Mouse (Mus musculus): ENCODE data around the gene Ccdc116. TPM values are rescaled to one million over a fixed set of nuclear protein-coding genes. Genes with fewer than 3 reads are reported as not detected.

The Ccdc116 gene
- polyA plus RNA-seq, 1 experiment from 2014 or later = 0.91 TPM

- H3K27me3 ChIP-seq (ENCODE audit: control insufficient read depth, insufficient read depth, low read length) = no peaks in the 10 kb centered on the region
- no peaks in the 10 kb centered on the region for H3K9me3 ChIP-seq (ENCODE audit: control insufficient read depth, low read length)
- H3K4me2 ChIP-seq (replicated peaks; ENCODE audit: low read depth, low read length) = no peak overlapping the region
- WGBS = 87% methylated on average over 15 of the region's 15 CpGs
- no peak overlapping the region for H3K4me3 ChIP-seq (ENCODE audit: low read length)
- H3K36me3 ChIP-seq (ENCODE audit: control insufficient read depth, insufficient read depth, low read length) = no peaks in the 10 kb centered on the region
- H3K9ac ChIP-seq (ENCODE audit: low read depth, low read length) = no peak overlapping the region
- no peaks in the 10 kb centered on the region for H3K4me1 ChIP-seq (ENCODE audit: control insufficient read depth, insufficient read depth, low read length)
- H3K27ac ChIP-seq (ENCODE audit: low read depth, low read length) = no peak overlapping the region
- ATAC-seq (ENCODE audit: low FRiP score, low TSS enrichment) = no peak
These were observed 9.7 kb downstream of the Ccdc116 start for GRCm38 (mm10) chr16:17137355-17137754.

GRCm38 (mm10) chr16:17132906-17133200 lies 14.2 kb downstream of the Ccdc116 start:
- Histone ChIP-seq H3K27ac (ENCODE audit: low read depth, low read length) (no peak overlapping the region), H3K27me3 (ENCODE audit: control insufficient read depth, insufficient read depth, low read length) (no peaks in the 10 kb centered on the region), H3K9ac (ENCODE audit: low read depth, low read length) (peak overlapping the region; percentile 5), H3K4me2 (replicated peaks; ENCODE audit: low read depth, low read length) (peak overlapping the region; percentile 93), H3K9me3 (ENCODE audit: control insufficient read depth, low read length) (no peaks in the 10 kb centered on the region), H3K4me3 (ENCODE audit: low read length) (peak overlapping the region; percentile 73), H3K36me3 (ENCODE audit: control insufficient read depth, insufficient read depth, low read length) (no peaks in the 10 kb centered on the region), H3K4me1 (ENCODE audit: control insufficient read depth, insufficient read depth, low read length) (no peaks in the 10 kb centered on the region; the same call in 1 of the 2 replicates)
- ATAC-seq (ENCODE audit: low FRiP score, low TSS enrichment) = peak; percentile 11; the same call in 1 of the 2 replicates
- WGBS = 25% methylated on average over 7 of the region's 7 CpGs

- peak within 1 kb of the TSS; percentile 77 for H3K9ac ChIP-seq (ENCODE audit: low read depth, low read length)
- H3K36me3 ChIP-seq (ENCODE audit: control insufficient read depth, insufficient read depth, low read length) = no peaks in the 10 kb centered on the region
- WGBS = under 1% methylated on average over 46 of the region's 47 CpGs
- H3K4me3 ChIP-seq (ENCODE audit: low read length) = peak within 1 kb of the TSS; percentile 73
- H3K27me3 ChIP-seq (ENCODE audit: control insufficient read depth, insufficient read depth, low read length) = no peaks in the 10 kb centered on the region
- no peaks in the 10 kb centered on the region; the same call in 1 of the 2 replicates for H3K4me1 ChIP-seq (ENCODE audit: control insufficient read depth, insufficient read depth, low read length)
- H3K9me3 ChIP-seq (ENCODE audit: control insufficient read depth, low read length) = no peaks in the 10 kb centered on the region
- H3K27ac ChIP-seq (ENCODE audit: low read depth, low read length) = peak within 1 kb of the TSS; percentile 47; the same call in 1 of the 2 replicates
- H3K4me2 ChIP-seq (replicated peaks; ENCODE audit: low read depth, low read length) = peak within 1 kb of the TSS; percentile 93
- ATAC-seq (ENCODE audit: low FRiP score, low TSS enrichment) = peak; percentile 98
These were observed 14.7 kb downstream of the Ccdc116 start, which contains the start of gene Sdf2l1 for GRCm38 (mm10) chr16:17132089-17132905. Gene Sdf2l1 (minus strand): TSS chr16:17132383.

- peak; percentile 2 for ATAC-seq (ENCODE audit: low FRiP score, low TSS enrichment)
- WGBS = 4% methylated on average over 43 of the region's 43 CpGs
- peak overlapping the region; percentile 47; the same call in 1 of the 2 replicates for H3K27ac ChIP-seq (ENCODE audit: low read depth, low read length)
- H3K4me2 ChIP-seq (replicated peaks; ENCODE audit: low read depth, low read length) = peak overlapping the region; percentile 93
- no peaks in the 10 kb centered on the region for H3K36me3 ChIP-seq (ENCODE audit: control insufficient read depth, insufficient read depth, low read length)
- H3K4me1 ChIP-seq (ENCODE audit: control insufficient read depth, insufficient read depth, low read length) = no peaks in the 10 kb centered on the region; the same call in 1 of the 2 replicates
- H3K9me3 ChIP-seq (ENCODE audit: control insufficient read depth, low read length) = no peaks in the 10 kb centered on the region
- peak overlapping the region; percentile 73 for H3K4me3 ChIP-seq (ENCODE audit: low read length)
- peak overlapping the region; percentile 77 for H3K9ac ChIP-seq (ENCODE audit: low read depth, low read length)
- H3K27me3 ChIP-seq (ENCODE audit: control insufficient read depth, insufficient read depth, low read length) = no peaks in the 10 kb centered on the region
These were observed 15.6 kb downstream of the Ccdc116 start for GRCm38 (mm10) chr16:17131191-17132088.

- peaks cover 12% of the 10 kb centered on the region; the same call in 1 of the 2 replicates for H3K4me1 ChIP-seq (ENCODE audit: control insufficient read depth, insufficient read depth, low read length)
- H3K4me3 ChIP-seq (ENCODE audit: low read length) = no peak overlapping the region
These were observed 19.7 kb downstream of the Ccdc116 start for GRCm38 (mm10) chr16:17127292-17127691.

GRCm38 (mm10) chr16:17124871-17125520 lies 22.0 kb downstream of the Ccdc116 start, which contains the start of gene 2610318N02Rik:
Gene 2610318N02Rik (minus strand): TSS chr16:17125167.
- Histone ChIP-seq H3K4me3 (ENCODE audit: low read length) (peak within 1 kb of the TSS; percentile 65), H3K27ac (ENCODE audit: low read depth, low read length) (peak within 1 kb of the TSS; percentile 71), H3K4me2 (replicated peaks; ENCODE audit: low read depth, low read length) (peak within 1 kb of the TSS; percentile 81), H3K27me3 (ENCODE audit: control insufficient read depth, insufficient read depth, low read length) (no peaks in the 10 kb centered on the region), H3K9ac (ENCODE audit: low read depth, low read length) (peak within 1 kb of the TSS; percentile 86), H3K4me1 (ENCODE audit: control insufficient read depth, insufficient read depth, low read length) (peaks cover 12% of the 10 kb centered on the region; the same call in 1 of the 2 replicates), H3K9me3 (ENCODE audit: control insufficient read depth, low read length) (no peaks in the 10 kb centered on the region), H3K36me3 (ENCODE audit: control insufficient read depth, insufficient read depth, low read length) (peaks cover 23% of the 10 kb centered on the region)
- WGBS = under 1% methylated on average over 25 of the region's 25 CpGs
- peak; percentile 95 for ATAC-seq (ENCODE audit: low FRiP score, low TSS enrichment)

More at GRCm38 (mm10) chr16:17127292-17127691, 19.7 kb downstream of the Ccdc116 start:
- no peak overlapping the region for H3K27ac ChIP-seq (ENCODE audit: low read depth, low read length)
- ATAC-seq (ENCODE audit: low FRiP score, low TSS enrichment) = no peak
- no peaks in the 10 kb centered on the region for H3K9me3 ChIP-seq (ENCODE audit: control insufficient read depth, low read length)
- no peak overlapping the region for H3K4me2 ChIP-seq (replicated peaks; ENCODE audit: low read depth, low read length)
- no peaks in the 10 kb centered on the region for H3K27me3 ChIP-seq (ENCODE audit: control insufficient read depth, insufficient read depth, low read length)
- H3K9ac ChIP-seq (ENCODE audit: low read depth, low read length) = no peak overlapping the region
- peaks cover 6% of the 10 kb centered on the region; the same call in 1 of the 2 replicates for H3K36me3 ChIP-seq (ENCODE audit: control insufficient read depth, insufficient read depth, low read length)
- WGBS = 93% methylated on average over 1 of the region's 1 CpGs

GRCm38 (mm10) chr16:17124119-17124870 lies 22.7 kb downstream of the Ccdc116 start:
- WGBS = 2% methylated on average over 22 of the region's 22 CpGs
- peak overlapping the region; percentile 86 for H3K9ac ChIP-seq (ENCODE audit: low read depth, low read length)
- peak overlapping the region; percentile 65 for H3K4me3 ChIP-seq (ENCODE audit: low read length)
- H3K36me3 ChIP-seq (ENCODE audit: control insufficient read depth, insufficient read depth, low read length) = peaks cover 30% of the 10 kb centered on the region
- H3K27me3 ChIP-seq (ENCODE audit: control insufficient read depth, insufficient read depth, low read length) = no peaks in the 10 kb centered on the region
- peaks cover 12% of the 10 kb centered on the region; the same call in 1 of the 2 replicates for H3K4me1 ChIP-seq (ENCODE audit: control insufficient read depth, insufficient read depth, low read length)
- peak; percentile 63 for ATAC-seq (ENCODE audit: low FRiP score, low TSS enrichment)
- H3K4me2 ChIP-seq (replicated peaks; ENCODE audit: low read depth, low read length) = peak overlapping the region; percentile 81
- H3K9me3 ChIP-seq (ENCODE audit: control insufficient read depth, low read length) = no peaks in the 10 kb centered on the region
- peak overlapping the region; percentile 71 for H3K27ac ChIP-seq (ENCODE audit: low read depth, low read length)

- ATAC-seq (ENCODE audit: low FRiP score, low TSS enrichment) = no peak
- Histone ChIP-seq H3K4me2 (replicated peaks; ENCODE audit: low read depth, low read length) (no peak overlapping the region), H3K27me3 (ENCODE audit: control insufficient read depth, insufficient read depth, low read length) (no peaks in the 10 kb centered on the region), H3K9me3 (ENCODE audit: control insufficient read depth, low read length) (no peaks in the 10 kb centered on the region), H3K36me3 (ENCODE audit: control insufficient read depth, insufficient read depth, low read length) (peaks cover 48% of the 10 kb centered on the region), H3K9ac (ENCODE audit: low read depth, low read length) (no peak overlapping the region), H3K4me3 (ENCODE audit: low read length) (no peak overlapping the region), H3K27ac (ENCODE audit: low read depth, low read length) (no peak overlapping the region), H3K4me1 (ENCODE audit: control insufficient read depth, insufficient read depth, low read length) (peaks cover 12% of the 10 kb centered on the region; the same call in 1 of the 2 replicates)
- WGBS = 79% methylated on average over 14 of the region's 14 CpGs
These were observed 25.5 kb downstream of the Ccdc116 start for GRCm38 (mm10) chr16:17121569-17121968.

All from kidney, embryonic 14.5 days (tissue).